Comparison of ENCODE assay signal across 11 mouse cellular contexts in genomic region chr11:77520601-77521529, GRCm38 (mm10). TPM values are rescaled to one million over a fixed set of nuclear protein-coding genes. Genes with fewer than 3 reads are reported as not detected.
DNase-seq lines count a peak whose midpoint lies in the region; ATAC-seq and TF ChIP-seq lines count a peak whose summit lies in the region.
"Had no signal": no experiment of that assay in that cellular context is flagged by ENCODE, and none has a peak within 500 bp of the region (broad histone marks: within the 10 kb centered on the region; RNA-seq: fewer than 3 reads in every experiment).

No protein-coding gene starts in this region.

- no peak for TF ChIP-seq CTCF in lung, embryonic 14.5 days (IDR thresholded peaks at IDR 0.05; ENCODE audit: low read depth)

- H3K4me1 ChIP-seq in liver, embryonic 12.5 days, result peaks cover 33% of the 10 kb centered on the region
- peaks cover under 1% of the 10 kb centered on the region; the same call in 1 of the 2 replicates for H3K4me1 ChIP-seq in lung, embryonic 14.5 days (ENCODE audit: insufficient read depth)
- H3K4me1 ChIP-seq in kidney, embryonic 16.5 days (ENCODE audit: insufficient read depth, low read length), result peaks cover 3% of the 10 kb centered on the region

- no peak overlapping the region for H3K4me3 ChIP-seq in liver, embryonic 12.5 days
- no peak overlapping the region for H3K4me3 ChIP-seq in lung, embryonic 14.5 days (ENCODE audit: low read depth, low read length)
- no peak overlapping the region for H3K4me3 ChIP-seq in kidney, embryonic 16.5 days (ENCODE audit: low read length)
- H3K4me3 ChIP-seq: intestine, embryonic 15.5 days; limb, embryonic 13.5 days had no signal

- no peak overlapping the region for H3K9ac ChIP-seq in liver, embryonic 12.5 days
- H3K9ac ChIP-seq in lung, embryonic 14.5 days, result no peak overlapping the region
- H3K9ac ChIP-seq in kidney, embryonic 16.5 days (replicated peaks; ENCODE audit: low read length), result no peak overlapping the region
- H3K9ac ChIP-seq: intestine, embryonic 15.5 days; limb, embryonic 13.5 days had no signal

- WGBS in liver, embryonic 12.5 days (ENCODE audit: insufficient replicate concordance), result 28% methylated on average over 5 of the region's 5 CpGs
- 49% methylated on average over 5 of the region's 5 CpGs for WGBS in lung, embryonic 14.5 days
- 53% methylated on average over 5 of the region's 5 CpGs for WGBS in kidney, embryonic 16.5 days

- H3K36me3 ChIP-seq in liver, embryonic 12.5 days, result no peaks in the 10 kb centered on the region
- no peaks in the 10 kb centered on the region for H3K36me3 ChIP-seq in lung, embryonic 14.5 days (ENCODE audit: insufficient read depth)
- H3K36me3 ChIP-seq in kidney, embryonic 16.5 days (ENCODE audit: insufficient read depth, low read length), result no peaks in the 10 kb centered on the region
- H3K36me3 ChIP-seq: intestine, embryonic 15.5 days; limb, embryonic 13.5 days had no signal

- no peak overlapping the region for H3K27ac ChIP-seq in liver, embryonic 12.5 days
- no peak overlapping the region for H3K27ac ChIP-seq in lung, embryonic 14.5 days (ENCODE audit: low read depth)
- no peak overlapping the region for H3K27ac ChIP-seq in kidney, embryonic 16.5 days (ENCODE audit: low read length)
- H3K27ac ChIP-seq: intestine, embryonic 15.5 days; limb, embryonic 13.5 days had no signal

- H3K4me2 ChIP-seq in liver, embryonic 12.5 days, result no peak overlapping the region
- H3K4me2 ChIP-seq in lung, embryonic 14.5 days, result no peak overlapping the region
- no peak overlapping the region for H3K4me2 ChIP-seq in kidney, embryonic 16.5 days (replicated peaks; ENCODE audit: low read depth, low read length)
- H3K4me2 ChIP-seq: intestine, embryonic 15.5 days; limb, embryonic 13.5 days had no signal

- DNase-seq in embryo, embryonic 11 days, result peak; percentile 51
- DNase-seq in embryo, embryonic 9.5 days (ENCODE audit: extremely low spot score), result no peak
- peak; percentile 59 for DNase-seq in liver
- DNase-seq in lung, embryonic 14.5 days, result peak; percentile 23
- DNase-seq in thymus, postnatal 10 days (ENCODE audit: low spot score in 2 of 2), result peak; percentile 58 to 61
- no peak for DNase-seq in urinary bladder, postnatal 36 days (ENCODE audit: low spot score in 2 of 2)

- no peak for ATAC-seq in liver, embryonic 12.5 days
- ATAC-seq in lung, embryonic 14.5 days (ENCODE audit: insufficient read depth), result no peak
- ATAC-seq in kidney, embryonic 16.5 days (ENCODE audit: low FRiP score, low TSS enrichment), result no peak
- ATAC-seq: intestine, embryonic 15.5 days had no signal

- H3K9me3 ChIP-seq in liver, embryonic 12.5 days (replicated peaks), result no peaks in the 10 kb centered on the region
- H3K9me3 ChIP-seq in lung, embryonic 14.5 days (ENCODE audit: low read depth, low read length), result no peaks in the 10 kb centered on the region
- no peaks in the 10 kb centered on the region for H3K9me3 ChIP-seq in kidney, embryonic 16.5 days (ENCODE audit: low read length)
- H3K9me3 ChIP-seq: intestine, embryonic 15.5 days; limb, embryonic 13.5 days had no signal

- H3K27me3 ChIP-seq in liver, embryonic 12.5 days (replicated peaks), result peaks cover 37% of the 10 kb centered on the region
- peaks cover 9% of the 10 kb centered on the region for H3K27me3 ChIP-seq in lung, embryonic 14.5 days (ENCODE audit: insufficient read depth, low read length)
- H3K27me3 ChIP-seq in kidney, embryonic 16.5 days (ENCODE audit: insufficient read depth, low read length), result peaks cover 9% of the 10 kb centered on the region

RNA-seq across cellular contexts. Expression of gene Gm10392, which starts 1.9 kb away (rescaled TPM):
- polyA plus RNA-seq in liver, embryonic 12.5 days (2016; fragmentation: Nextera tagmentation; extraction: Ambion mirVana), result 0.12 and 0.19 TPM in 2 replicates
- 0.16 TPM in 1 of 2 replicates, not detected in the other for polyA plus RNA-seq in lung, embryonic 14.5 days (2014; fragmentation: Nextera tagmentation; extraction: Ambion mirVana)
- not detected in 2 replicates for polyA plus RNA-seq in kidney, embryonic 16.5 days (2015; fragmentation: Nextera tagmentation; extraction: Ambion mirVana)
- polyA plus RNA-seq: intestine, embryonic 15.5 days; limb, embryonic 13.5 days; stomach, embryonic 14.5 days had no signal

RNA-seq across cellular contexts. Expression of gene Trp53i13, which starts 5.1 kb away (rescaled TPM):
- 9.3 and 11.1 TPM in 2 replicates for polyA plus RNA-seq in liver, embryonic 12.5 days (2016; fragmentation: Nextera tagmentation; extraction: Ambion mirVana)
- 39.2 and 40.3 TPM in 2 replicates for polyA plus RNA-seq in lung, embryonic 14.5 days (2014; fragmentation: Nextera tagmentation; extraction: Ambion mirVana)
- polyA plus RNA-seq in kidney, embryonic 16.5 days (2015; fragmentation: Nextera tagmentation; extraction: Ambion mirVana), result 34.1 and 36.1 TPM in 2 replicates

RNA-seq across cellular contexts. Expression of gene Abhd15, which starts 5.9 kb away (rescaled TPM):
- 3.0 and 3.6 TPM in 2 replicates for polyA plus RNA-seq in liver, embryonic 12.5 days (2016; fragmentation: Nextera tagmentation; extraction: Ambion mirVana)
- 3.0 and 3.2 TPM in 2 replicates for polyA plus RNA-seq in lung, embryonic 14.5 days (2014; fragmentation: Nextera tagmentation; extraction: Ambion mirVana)
- 2.0 and 2.2 TPM in 2 replicates for polyA plus RNA-seq in kidney, embryonic 16.5 days (2015; fragmentation: Nextera tagmentation; extraction: Ambion mirVana)

RNA-seq across cellular contexts. Expression of gene Git1, which starts 27.5 kb away (rescaled TPM):
- polyA plus RNA-seq in liver, embryonic 12.5 days (2016; fragmentation: Nextera tagmentation; extraction: Ambion mirVana), result 3.1 and 3.2 TPM in 2 replicates
- polyA plus RNA-seq in lung, embryonic 14.5 days (2014; fragmentation: Nextera tagmentation; extraction: Ambion mirVana), result 18.4 and 21.1 TPM in 2 replicates
- 9.7 and 13.0 TPM in 2 replicates for polyA plus RNA-seq in kidney, embryonic 16.5 days (2015; fragmentation: Nextera tagmentation; extraction: Ambion mirVana)

RNA-seq across cellular contexts. Expression of gene Ankrd13b, which starts 31.4 kb away (rescaled TPM):
- polyA plus RNA-seq in liver, embryonic 12.5 days (2016; fragmentation: Nextera tagmentation; extraction: Ambion mirVana), result 2.1 and 2.5 TPM in 2 replicates
- 12.1 and 12.9 TPM in 2 replicates for polyA plus RNA-seq in lung, embryonic 14.5 days (2014; fragmentation: Nextera tagmentation; extraction: Ambion mirVana)
- polyA plus RNA-seq in kidney, embryonic 16.5 days (2015; fragmentation: Nextera tagmentation; extraction: Ambion mirVana), result 3.5 and 4.0 TPM in 2 replicates

Comparison
In these comparisons a context has a peak if more than half of its experiments do, and no peak if none do; other contexts are left out.
1. DNase-seq: peak in embryo, embryonic 11 days (single experiment), liver (single experiment), lung, embryonic 14.5 days (single experiment) and thymus, postnatal 10 days (2 of 2); none in embryo, embryonic 9.5 days (single experiment) and urinary bladder, postnatal 36 days (0 of 2).